Mouse (Mus musculus) B cell, adult 2 months (primary cell): ENCODE results near the gene Dars.

Experiments used
- DNase-seq, 2 experiments: peaks; one replicate each; pipeline ENCODE4 v3.0.0; 2022

Gene Dars

GRCm38 (mm10) chr1:128416584-128417532, at the start of gene Dars:
Dars (minus strand) TSS chr1:128417368.
- peak; percentile 99 for DNase-seq

DNA sequence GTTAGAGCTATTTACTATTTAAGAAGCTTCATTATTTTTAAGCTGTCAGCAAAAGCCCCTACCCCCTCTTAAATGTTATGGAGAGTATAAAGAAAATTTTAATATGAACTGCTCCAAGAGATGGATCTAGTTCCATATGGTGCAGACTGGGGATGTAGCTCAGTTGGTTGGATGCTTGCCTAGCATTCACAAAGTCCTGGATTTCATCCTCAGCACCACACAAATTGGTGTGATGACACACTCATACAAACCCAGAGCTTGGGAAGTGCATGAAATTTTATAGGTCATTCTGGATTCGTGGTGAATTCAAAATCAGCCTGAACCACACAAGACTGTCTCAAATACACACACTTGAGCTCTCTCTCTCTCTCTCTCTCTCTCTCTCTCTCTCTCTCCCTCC, 49.7 kb upstream of the Dars start:
- no peak for DNase-seq

GRCm38 (mm10) chr1:128463478-128463877, 46.3 kb upstream of the Dars start:
- no peak for DNase-seq

GRCm38 (mm10) chr1:128462389-128462788, 45.2 kb upstream of the Dars start:
- no peak for DNase-seq

GRCm38 (mm10) chr1:128460780-128461179, 43.6 kb upstream of the Dars start:
- DNase-seq: no peak

DNA sequence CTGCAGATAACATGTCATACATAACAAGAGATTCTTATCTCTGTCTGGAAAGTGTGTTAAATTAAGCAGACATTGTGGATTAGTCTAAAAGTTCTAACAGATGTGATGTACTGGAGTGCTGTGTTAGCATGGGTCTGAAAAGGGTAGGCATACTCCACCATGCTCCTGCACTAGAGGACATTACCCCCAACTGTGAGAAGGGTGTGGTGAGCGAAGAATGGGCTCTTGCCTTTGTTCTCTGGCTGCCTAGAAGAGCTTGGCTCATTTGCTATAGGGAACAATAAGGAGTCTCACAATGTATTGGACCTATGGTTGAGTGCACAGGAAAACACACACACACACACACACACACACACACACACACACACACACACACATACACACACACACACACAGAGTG, 42.3 kb upstream of the Dars start:
- DNase-seq: no peak

GRCm38 (mm10) chr1:128459011-128459410, 41.8 kb upstream of the Dars start:
- DNase-seq: no peak

DNA sequence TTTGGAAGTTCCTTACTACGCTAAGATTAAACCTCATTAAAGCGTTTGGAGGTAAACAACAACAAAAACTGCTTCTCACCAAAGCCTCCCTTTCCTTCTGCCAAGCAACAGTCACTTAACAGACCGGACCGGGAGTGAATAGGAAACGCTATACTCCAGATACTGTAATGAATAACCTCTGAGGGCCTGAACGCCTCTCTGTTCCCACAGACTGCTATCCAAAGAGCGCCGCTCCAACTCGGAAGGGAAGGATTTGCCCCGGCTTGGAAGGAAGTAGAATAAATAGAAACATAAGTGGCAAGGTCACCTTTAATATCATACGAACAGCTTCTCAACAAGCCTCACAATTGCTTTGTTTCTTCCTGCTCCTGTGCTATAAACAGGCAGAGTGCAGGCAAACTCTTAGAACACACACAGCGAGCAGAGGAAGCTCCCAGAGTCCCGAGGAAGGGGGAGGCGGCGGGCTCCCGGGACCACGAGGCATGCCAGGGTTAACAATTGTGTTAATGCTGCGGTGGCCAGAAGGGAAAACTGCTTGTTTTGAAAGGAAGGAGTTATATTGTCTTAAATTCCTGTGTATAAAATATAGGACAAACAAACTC, 39.8 kb upstream of the Dars start:
- DNase-seq: no peak

GRCm38 (mm10) chr1:128456271-128456670, 39.1 kb upstream of the Dars start:
- DNase-seq: no peak

GRCm38 (mm10) chr1:128452210-128452609, 35.0 kb upstream of the Dars start:
- no peak for DNase-seq

- no peak for DNase-seq
Observed at GRCm38 (mm10) chr1:128451183-128451582, 34.0 kb upstream of the Dars start.

DNA sequence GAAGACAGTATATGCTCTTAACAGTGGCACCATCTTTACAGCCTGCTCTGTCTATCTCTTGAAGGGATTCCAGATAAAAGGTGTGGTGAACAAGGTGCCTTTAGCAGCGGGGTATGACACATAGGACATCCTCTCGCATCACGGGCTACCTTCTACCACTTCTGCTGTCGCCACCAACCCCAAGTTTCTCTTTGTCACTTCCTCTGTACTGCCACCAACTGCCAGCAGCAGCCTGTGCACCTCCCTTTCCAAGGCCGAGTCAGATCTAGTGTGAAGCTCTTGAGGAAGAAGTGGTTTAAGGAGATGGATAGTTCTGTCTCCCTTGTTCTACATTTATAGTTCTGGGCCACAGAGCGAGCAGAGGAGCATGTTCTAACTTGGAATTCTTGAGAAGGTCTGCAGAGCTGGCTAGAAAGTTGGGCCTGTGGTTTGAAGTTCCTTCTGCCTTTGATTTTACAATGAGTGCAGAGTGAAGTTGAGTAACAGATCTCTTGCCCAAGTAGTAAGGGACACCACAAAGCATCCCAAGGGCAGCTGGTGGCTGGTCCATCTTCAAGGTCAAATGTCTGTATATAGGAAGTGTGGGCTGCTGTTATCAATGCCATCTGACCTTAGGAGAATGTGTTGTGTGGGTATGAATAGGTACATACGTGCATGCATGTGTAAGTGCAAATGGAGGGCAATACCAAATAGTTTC, 30.2 kb upstream of the Dars start:
- peak; percentile 54 to 57 for DNase-seq

DNA sequence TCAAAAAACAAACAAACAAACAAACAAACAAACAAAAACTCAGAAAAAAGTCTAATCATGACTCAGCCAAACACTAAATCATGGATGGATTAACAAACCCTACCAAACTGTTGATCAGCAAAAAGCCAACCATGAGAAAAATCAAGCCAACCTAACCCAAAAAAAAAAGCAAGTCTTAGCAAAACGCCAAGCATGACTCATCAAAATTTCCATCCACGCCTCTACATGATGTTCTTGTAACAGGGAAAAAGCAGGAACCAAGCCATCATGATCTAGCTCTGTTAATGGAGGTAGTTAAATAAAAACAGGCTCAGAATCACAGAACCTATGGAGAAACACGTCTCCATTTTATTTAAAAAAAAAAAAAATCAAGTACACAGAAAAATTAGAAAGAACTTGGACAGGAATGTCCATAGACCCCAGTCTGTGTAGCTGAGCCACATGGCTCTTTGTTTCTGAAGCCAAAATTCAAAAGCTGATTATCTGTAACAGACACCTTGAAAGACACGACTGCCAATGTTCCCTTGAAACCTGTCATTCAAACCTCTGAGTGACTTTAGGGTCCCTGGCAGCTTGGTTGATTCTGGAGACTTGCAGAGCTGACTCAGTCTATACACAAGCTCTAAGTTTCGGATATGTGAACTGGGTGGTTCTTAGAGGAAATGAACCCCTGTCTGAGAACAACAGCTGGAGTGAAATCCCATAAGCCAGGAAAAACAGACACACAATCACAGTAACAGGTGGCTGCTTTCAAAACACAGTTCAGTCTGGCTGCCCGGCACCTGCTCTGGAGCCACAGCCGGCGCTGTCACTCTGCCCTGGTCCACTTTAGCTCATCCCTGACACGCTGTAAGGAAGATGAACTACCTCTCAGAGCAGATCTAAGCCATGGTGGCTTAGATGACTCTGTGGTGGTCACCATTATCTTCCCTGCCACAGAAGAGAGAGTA, 27.0 kb upstream of the Dars start:
- no peak for DNase-seq

DNA sequence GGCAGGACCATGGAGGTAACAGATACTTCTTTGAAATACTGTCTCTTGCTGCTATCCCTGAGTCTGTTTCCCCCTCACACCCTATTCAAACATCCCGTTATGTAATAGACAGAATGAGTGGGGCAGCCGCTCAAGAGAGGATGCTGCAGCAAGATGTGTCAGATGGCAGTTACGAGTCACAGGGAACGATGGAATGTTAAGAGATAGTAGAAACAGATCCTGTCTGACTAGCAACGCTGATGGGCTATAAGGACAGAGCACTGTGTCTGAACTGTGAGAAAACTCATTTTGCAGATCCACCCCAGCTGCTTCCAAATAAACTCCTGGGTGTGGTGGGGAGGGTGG, 23.9 kb upstream of the Dars start:
- no peak for DNase-seq

- DNase-seq: no peak
Observed at GRCm38 (mm10) chr1:128440386-128441128, 23.4 kb upstream of the Dars start.

- DNase-seq: no peak
Observed at GRCm38 (mm10) chr1:128439618-128440017, 22.4 kb upstream of the Dars start.

DNA sequence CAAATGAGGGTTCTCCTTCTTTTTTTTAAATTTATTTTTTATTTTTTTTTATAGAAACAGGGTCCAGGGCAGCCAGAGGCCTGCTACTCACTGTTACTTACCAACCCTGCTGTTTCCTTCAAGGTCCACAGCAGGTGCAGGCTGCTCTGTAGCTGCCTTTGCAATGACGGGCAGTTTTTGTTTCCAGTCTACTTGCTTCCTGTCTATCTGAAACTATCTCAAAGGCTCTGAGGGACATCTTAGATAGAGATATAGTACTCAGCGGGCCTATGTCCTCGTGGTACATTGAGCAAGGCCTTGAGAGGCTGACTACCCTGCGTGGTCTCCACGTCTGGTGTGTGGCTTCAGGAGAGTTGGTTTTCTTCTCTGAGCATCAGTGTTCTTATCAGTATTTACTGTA, 21.4 kb upstream of the Dars start:
- DNase-seq: no peak

- no peak for DNase-seq
Observed at GRCm38 (mm10) chr1:128437276-128437675, 20.1 kb upstream of the Dars start.

DNA sequence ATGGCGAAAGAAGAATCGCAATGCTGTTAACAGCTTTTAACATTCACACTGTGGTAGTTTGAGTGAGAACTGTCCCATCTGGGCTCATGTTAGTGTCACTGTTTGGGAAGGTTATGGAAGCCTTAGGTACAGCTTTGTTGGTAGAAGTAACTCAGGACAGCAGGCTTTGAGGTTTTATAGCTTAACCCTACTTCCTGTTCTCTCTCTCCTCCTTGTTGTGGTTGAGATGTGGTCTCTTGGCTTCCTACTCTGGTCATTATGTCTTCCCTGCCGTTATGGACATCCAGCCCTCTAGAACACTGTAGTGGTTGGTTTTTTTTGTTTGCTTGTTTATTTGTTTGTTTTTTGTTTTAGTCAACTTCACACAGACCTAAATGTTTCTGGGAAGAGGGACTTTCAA, 18.8 kb upstream of the Dars start:
- no peak for DNase-seq

- DNase-seq: no peak
Observed at GRCm38 (mm10) chr1:128435551-128435950, 18.4 kb upstream of the Dars start.

DNA sequence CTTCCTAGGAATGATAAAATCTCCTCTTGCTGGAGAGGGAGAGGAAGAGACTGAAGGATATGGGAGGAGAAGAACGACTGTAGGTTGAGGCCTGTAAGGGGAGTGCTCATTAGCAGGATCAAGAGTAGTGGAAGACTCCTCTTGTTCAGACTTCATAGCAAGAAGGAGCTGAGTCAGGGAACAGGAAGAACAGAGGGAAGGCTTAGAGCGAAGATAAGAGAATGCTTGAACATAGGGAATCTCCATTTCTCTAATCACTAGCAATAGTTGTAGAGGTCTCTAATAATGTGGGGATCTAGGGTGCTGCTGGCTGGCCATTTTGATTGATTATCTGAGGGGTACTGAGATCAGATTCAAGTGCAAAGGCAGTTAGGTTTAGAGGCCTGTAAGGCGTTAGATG, 7.8 kb upstream of the Dars start:
- no peak for DNase-seq

DNA sequence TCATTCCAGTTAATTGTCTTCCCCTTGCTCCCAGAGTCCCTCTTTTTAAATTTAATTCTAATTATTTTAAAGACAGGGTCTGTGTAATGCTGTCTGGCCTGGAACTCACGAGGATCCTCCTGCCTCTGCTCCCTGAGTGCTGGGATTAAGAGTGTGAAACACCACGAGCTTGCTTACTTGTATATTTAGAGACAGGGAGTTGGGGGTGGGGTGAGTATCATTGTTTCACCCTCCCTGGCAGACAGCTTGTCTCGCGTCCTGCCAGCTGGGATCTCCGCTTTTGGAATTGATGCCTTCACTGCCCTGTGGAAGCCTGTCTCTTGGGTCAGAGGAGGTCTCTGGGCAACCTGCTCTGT, 343 bp upstream of the Dars start:
- DNase-seq: no peak
